In genomic region chr1:163736441-163737238, GRCm38 (mm10) we compare ENCODE assay signal across 18 mouse cellular contexts. TPM values are rescaled to one million over a fixed set of nuclear protein-coding genes. Genes with fewer than 3 reads are reported as not detected.
"Had no signal": no experiment of that assay in that cellular context is flagged by ENCODE, and none has a peak within 500 bp of the region (broad histone marks: within the 10 kb centered on the region; RNA-seq: fewer than 3 reads in every experiment).

No protein-coding gene starts in this region.

- H3K27me3 ChIP-seq: intestine, embryonic 15.5 days; liver, embryonic 13.5 days; lung, embryonic 15.5 days; megakaryocyte, embryonic 14.5 days; midbrain, embryonic 15.5 days had no signal

- H3K9me3 ChIP-seq: intestine, embryonic 15.5 days; liver, embryonic 13.5 days; lung, embryonic 15.5 days; midbrain, embryonic 15.5 days had no signal

- H3K4me3 ChIP-seq: intestine, embryonic 15.5 days; layer of hippocampus, adult 2 months; liver, embryonic 13.5 days; lung, embryonic 15.5 days; megakaryocyte, embryonic 14.5 days; midbrain, embryonic 15.5 days had no signal

- H3K4me2 ChIP-seq: intestine, embryonic 15.5 days; liver, embryonic 13.5 days; lung, embryonic 15.5 days; midbrain, embryonic 11.5 days; midbrain, embryonic 15.5 days had no signal

- H3K36me3 ChIP-seq: intestine, embryonic 15.5 days; liver, embryonic 13.5 days; lung, embryonic 15.5 days; midbrain, embryonic 15.5 days had no signal

- H3K9ac ChIP-seq: intestine, embryonic 15.5 days; liver, embryonic 13.5 days; liver, postnatal 0 days; lung, embryonic 15.5 days; midbrain, embryonic 15.5 days had no signal

- H3K27ac ChIP-seq: intestine, embryonic 15.5 days; layer of hippocampus, adult 2 months; liver, embryonic 13.5 days; lung, embryonic 15.5 days; macrophage; midbrain, embryonic 15.5 days had no signal

- H3K4me1 ChIP-seq: intestine, embryonic 15.5 days; liver, embryonic 13.5 days; lung, embryonic 15.5 days; megakaryocyte, embryonic 14.5 days; midbrain, embryonic 15.5 days had no signal

- DNase-seq: kidney, postnatal 36 days; liver; liver, embryonic 13.5 days; liver, postnatal 0 days; lung, postnatal 14 days; right cerebral cortex, postnatal 4 days; spleen, adult 18-20 months; thymus, adult 2 months; thymus, postnatal 25 days had no signal

- ATAC-seq: intestine, embryonic 15.5 days; liver, postnatal 0 days; midbrain, embryonic 15.5 days had no signal

RNA-seq across cellular contexts. Expression of gene Mettl11b, which starts 11.6 kb away (rescaled TPM):
- polyA plus RNA-seq: intestine, embryonic 15.5 days; liver, embryonic 13.5 days; liver, postnatal 0 days; macrophage; stomach, embryonic 14.5 days; thymus, adult 2 months; urinary bladder, adult 2 months had no signal
